Mouse (Mus musculus): ENCODE measurements around the gene Mbtps2. TPM values are rescaled to one million over a fixed set of nuclear protein-coding genes. Genes with fewer than 3 reads are reported as not detected.

Gene Mbtps2
- polyA plus RNA-seq, 1 experiment from 2014 or later = 4.5 TPM

DNA sequence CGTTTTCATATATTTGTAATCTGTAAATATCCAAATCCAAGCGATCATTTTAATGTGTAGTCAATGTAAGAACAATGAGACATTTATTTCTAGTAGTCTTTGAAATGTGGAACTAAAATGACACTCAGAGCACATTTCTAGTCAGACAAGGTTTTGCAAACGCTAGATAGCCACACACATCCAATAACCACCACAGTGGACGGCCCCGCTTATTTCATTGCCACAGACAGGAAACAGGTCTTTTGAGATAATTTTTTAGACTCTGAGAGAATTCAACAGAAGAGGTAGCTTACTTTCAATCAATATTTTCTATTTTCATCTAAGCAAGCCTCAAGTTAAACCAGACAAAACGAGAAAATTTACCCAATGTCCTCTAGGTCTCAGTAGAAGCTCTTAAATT is 2.6 kb downstream of the Mbtps2 start:
- TF ChIP-seq EP300 (IDR thresholded peaks at IDR 0.05; ENCODE audit: low read depth) = no peak
- no peak for TF ChIP-seq CTCF (IDR thresholded peaks at IDR 0.05; ENCODE audit: low read depth)
- no peaks in the 10 kb centered on the region for H3K36me3 ChIP-seq (replicated peaks; ENCODE audit: insufficient read depth, low read length)
- H3K4me1 ChIP-seq (ENCODE audit: insufficient read depth) = no peaks in the 10 kb centered on the region
- H3K4me2 ChIP-seq (ENCODE audit: low read depth, low read length) = no peak overlapping the region
- no peak overlapping the region for H3K4me3 ChIP-seq (ENCODE audit: low read depth, low read length)
- DNase-seq = no peak
- ATAC-seq = no peak
- H3K9me3 ChIP-seq (ENCODE audit: low read length) = no peaks in the 10 kb centered on the region
- WGBS (ENCODE audit: insufficient replicate concordance) = 47% methylated on average over 6 of the region's 6 CpGs
- H3K27me3 ChIP-seq (ENCODE audit: insufficient read depth, low read length) = no peaks in the 10 kb centered on the region
- H3K27ac ChIP-seq (ENCODE audit: low read depth) = no peak overlapping the region
- H3K9ac ChIP-seq (replicated peaks) = no peak overlapping the region

DNA sequence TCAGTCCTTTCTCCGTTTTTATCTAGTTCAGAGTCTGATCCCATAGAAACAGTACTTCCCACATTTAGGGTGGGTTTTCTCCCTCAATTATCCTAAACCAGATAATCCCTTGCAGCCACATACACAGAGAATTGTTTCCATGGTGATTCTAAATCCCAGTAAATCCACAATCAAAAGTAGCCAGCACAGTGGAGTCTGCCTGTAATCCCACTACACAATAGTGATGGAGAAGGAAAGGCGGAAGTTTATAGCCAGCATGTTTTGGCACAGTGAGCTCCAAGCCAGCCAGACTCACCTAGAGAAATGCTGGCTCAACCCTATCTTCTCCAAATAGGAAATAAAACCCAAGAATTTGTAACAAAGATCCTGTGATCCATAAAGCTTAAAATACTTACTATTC is 3.9 kb downstream of the Mbtps2 start:
- Histone ChIP-seq H3K9ac (replicated peaks) (no peak overlapping the region), H3K27ac (ENCODE audit: low read depth) (no peak overlapping the region), H3K27me3 (ENCODE audit: insufficient read depth, low read length) (no peaks in the 10 kb centered on the region), H3K9me3 (ENCODE audit: low read length) (no peaks in the 10 kb centered on the region), H3K4me2 (ENCODE audit: low read depth, low read length) (no peak overlapping the region), H3K4me1 (ENCODE audit: insufficient read depth) (no peaks in the 10 kb centered on the region), H3K4me3 (ENCODE audit: low read depth, low read length) (no peak overlapping the region), H3K36me3 (replicated peaks; ENCODE audit: insufficient read depth, low read length) (no peaks in the 10 kb centered on the region)
- TF ChIP-seq EP300 (IDR thresholded peaks at IDR 0.05; ENCODE audit: low read depth) = no peak
- no peak for TF ChIP-seq CTCF (IDR thresholded peaks at IDR 0.05; ENCODE audit: low read depth)
- WGBS (ENCODE audit: insufficient replicate concordance) = 62% methylated on average over 2 of the region's 2 CpGs
- no peak for DNase-seq
- no peak for ATAC-seq

DNA sequence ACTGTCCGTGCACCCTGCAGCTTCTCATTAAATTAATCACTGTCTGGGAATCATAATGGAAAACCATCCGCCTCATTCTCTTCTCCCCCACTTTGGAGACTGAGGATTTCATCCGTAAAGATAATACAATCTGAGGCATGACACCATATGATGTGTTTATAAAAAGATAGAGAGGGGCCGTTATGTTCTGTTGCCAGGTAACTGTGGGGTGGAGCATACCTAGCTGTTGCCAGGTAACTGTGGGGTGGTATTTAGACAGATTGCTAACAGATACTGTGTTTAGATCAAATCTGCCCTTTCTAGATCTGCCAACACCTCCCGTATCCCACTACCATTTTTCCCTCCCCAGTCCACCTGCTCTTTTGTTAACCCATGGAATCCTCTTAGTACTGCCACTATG is 11.5 kb downstream of the Mbtps2 start:
- 77% methylated on average over 5 of the region's 5 CpGs for WGBS (ENCODE audit: insufficient replicate concordance)
- no peak for ATAC-seq
- no peak for DNase-seq
- H3K9me3 ChIP-seq (ENCODE audit: low read length) = no peaks in the 10 kb centered on the region
- H3K9ac ChIP-seq (replicated peaks) = no peak overlapping the region
- no peaks in the 10 kb centered on the region for H3K27me3 ChIP-seq (ENCODE audit: insufficient read depth, low read length)
- no peak overlapping the region for H3K4me2 ChIP-seq (ENCODE audit: low read depth, low read length)
- no peak overlapping the region for H3K27ac ChIP-seq (ENCODE audit: low read depth)
- no peak overlapping the region for H3K4me3 ChIP-seq (ENCODE audit: low read depth, low read length)
- TF ChIP-seq EP300 (IDR thresholded peaks at IDR 0.05; ENCODE audit: low read depth) = no peak
- no peak for TF ChIP-seq CTCF (IDR thresholded peaks at IDR 0.05; ENCODE audit: low read depth)
- no peaks in the 10 kb centered on the region for H3K36me3 ChIP-seq (replicated peaks; ENCODE audit: insufficient read depth, low read length)
- no peaks in the 10 kb centered on the region for H3K4me1 ChIP-seq (ENCODE audit: insufficient read depth)

DNA sequence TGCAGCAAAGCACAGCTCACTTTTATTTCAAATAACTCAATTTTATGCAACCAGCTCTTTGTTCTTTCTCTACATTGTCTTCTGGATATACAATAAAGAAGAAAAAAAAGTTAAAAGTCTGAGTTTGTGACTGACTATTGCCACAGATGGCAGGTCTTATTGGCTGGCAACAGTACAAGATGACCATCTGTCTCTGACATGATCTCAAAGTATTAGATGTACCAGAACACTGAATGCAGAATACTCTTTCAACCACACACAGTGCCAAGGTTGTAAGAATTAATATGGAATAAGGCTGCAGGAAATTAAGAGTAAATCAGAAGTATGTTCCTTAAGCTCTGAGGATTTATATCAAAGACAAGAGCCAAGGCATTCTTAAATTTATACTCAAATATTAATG is 12.1 kb downstream of the Mbtps2 start:
- Histone ChIP-seq H3K27me3 (ENCODE audit: insufficient read depth, low read length) (no peaks in the 10 kb centered on the region), H3K9ac (replicated peaks) (no peak overlapping the region), H3K36me3 (replicated peaks; ENCODE audit: insufficient read depth, low read length) (no peaks in the 10 kb centered on the region), H3K4me1 (ENCODE audit: insufficient read depth) (no peaks in the 10 kb centered on the region), H3K4me3 (ENCODE audit: low read depth, low read length) (no peak overlapping the region), H3K9me3 (ENCODE audit: low read length) (no peaks in the 10 kb centered on the region), H3K4me2 (ENCODE audit: low read depth, low read length) (no peak overlapping the region), H3K27ac (ENCODE audit: low read depth) (no peak overlapping the region)
- no peak for DNase-seq
- ATAC-seq = no peak
- TF ChIP-seq EP300 (IDR thresholded peaks at IDR 0.05; ENCODE audit: low read depth) (no peak), CTCF (IDR thresholded peaks at IDR 0.05; ENCODE audit: low read depth) (no peak)

DNA sequence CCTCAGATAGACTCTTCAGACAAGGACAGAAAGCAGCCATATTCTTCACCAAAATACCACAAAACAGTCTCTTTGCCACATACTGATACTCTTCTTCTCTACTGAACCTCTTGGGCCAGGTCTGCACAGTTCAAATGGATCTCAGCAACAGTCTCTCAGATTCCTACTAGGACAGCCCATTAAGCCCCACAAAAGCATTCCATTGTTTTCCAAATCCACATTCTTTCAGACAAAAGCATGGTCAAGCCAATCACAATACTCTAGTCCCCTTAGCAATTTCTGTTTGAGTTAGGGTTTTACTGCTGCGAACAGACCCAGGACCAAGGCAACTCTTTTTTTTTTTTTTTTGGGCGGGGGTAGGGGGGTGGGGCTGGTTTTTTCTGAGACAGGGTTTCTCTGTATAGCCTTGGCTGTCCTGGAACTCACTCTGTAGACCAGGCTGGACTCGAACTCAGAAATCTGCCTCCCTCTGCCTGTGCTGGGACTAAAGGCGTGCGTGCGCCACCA is 19.4 kb downstream of the Mbtps2 start:
- no peaks in the 10 kb centered on the region for H3K36me3 ChIP-seq (replicated peaks; ENCODE audit: insufficient read depth, low read length)
- WGBS (ENCODE audit: insufficient replicate concordance) = 78% methylated on average over 6 of the region's 6 CpGs

DNA sequence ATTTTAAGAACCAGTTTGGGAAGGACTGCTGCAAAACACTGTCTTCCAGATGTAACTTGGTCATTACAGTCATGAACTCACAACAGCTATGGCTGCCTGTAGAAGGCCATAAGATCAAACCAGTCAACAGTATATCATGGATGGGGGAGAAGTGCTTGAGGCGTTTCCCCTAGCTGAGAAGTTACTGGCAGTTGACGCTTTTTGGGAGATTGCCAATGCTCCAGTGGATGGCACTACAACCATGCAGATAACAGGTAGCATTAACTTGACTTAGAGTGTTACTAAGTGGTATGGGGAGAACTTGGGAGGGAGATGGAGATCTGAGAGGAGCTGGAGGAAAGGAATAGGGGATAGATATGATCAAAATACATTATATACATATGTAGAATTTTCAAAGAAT is 23.8 kb downstream of the Mbtps2 start:
- no peak for TF ChIP-seq EP300 (IDR thresholded peaks at IDR 0.05; ENCODE audit: low read depth)
- no peak for TF ChIP-seq CTCF (IDR thresholded peaks at IDR 0.05; ENCODE audit: low read depth)
- no peaks in the 10 kb centered on the region for H3K27me3 ChIP-seq (ENCODE audit: insufficient read depth, low read length)
- ATAC-seq = no peak

More for the DNA sequence above, 19.4 kb downstream of the Mbtps2 start:
- TF ChIP-seq CTCF (IDR thresholded peaks at IDR 0.05; ENCODE audit: low read depth) (no peak), EP300 (IDR thresholded peaks at IDR 0.05; ENCODE audit: low read depth) (no peak)
- Histone ChIP-seq H3K4me2 (ENCODE audit: low read depth, low read length) (no peak overlapping the region), H3K4me3 (ENCODE audit: low read depth, low read length) (no peak overlapping the region), H3K9ac (replicated peaks) (no peak overlapping the region), H3K27ac (ENCODE audit: low read depth) (no peak overlapping the region), H3K4me1 (ENCODE audit: insufficient read depth) (no peaks in the 10 kb centered on the region), H3K27me3 (ENCODE audit: insufficient read depth, low read length) (no peaks in the 10 kb centered on the region), H3K9me3 (ENCODE audit: low read length) (no peaks in the 10 kb centered on the region)
- no peak for ATAC-seq
- DNase-seq = no peak

DNA sequence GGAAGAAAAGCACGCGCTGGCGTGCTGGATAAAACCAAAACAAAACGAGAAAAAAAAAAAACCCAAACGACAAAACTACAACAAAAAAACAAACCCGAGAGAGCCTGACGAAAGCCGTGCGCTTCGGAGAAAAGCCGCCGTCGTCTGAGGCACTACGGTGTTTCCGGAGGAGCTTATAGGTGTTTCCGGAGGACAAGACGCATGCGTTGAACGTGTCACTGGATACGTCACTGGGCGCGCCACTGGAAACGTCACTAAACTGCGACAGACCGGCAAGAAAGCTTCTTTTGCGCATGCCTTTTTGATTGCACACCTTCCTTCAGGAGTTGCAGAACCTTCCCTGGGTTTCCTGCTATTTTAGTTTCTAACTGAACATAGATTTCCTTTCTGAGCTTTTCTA is 29.7 kb downstream of the Mbtps2 start, which contains the start of gene Yy2:
Gene Yy2, minus strand, starts transcription at position 146 of the 400 bp plus-strand sequence.
- ATAC-seq (no peak), DNase-seq (no peak)
- Histone ChIP-seq H3K4me2 (ENCODE audit: low read depth, low read length) (no peak within 1 kb of the TSS), H3K27me3 (ENCODE audit: insufficient read depth, low read length) (no peaks in the 10 kb centered on the region), H3K9ac (replicated peaks) (no peak within 1 kb of the TSS), H3K4me3 (ENCODE audit: low read depth, low read length) (no peak within 1 kb of the TSS), H3K9me3 (ENCODE audit: low read length) (no peaks in the 10 kb centered on the region), H3K27ac (ENCODE audit: low read depth) (no peak within 1 kb of the TSS), H3K36me3 (replicated peaks; ENCODE audit: insufficient read depth, low read length) (0 out of 2 replicates have a peak, but pooled peaks cover 5% of the 10 kb centered on the region), H3K4me1 (ENCODE audit: insufficient read depth) (no peaks in the 10 kb centered on the region)
- 87% methylated on average over 26 of the region's 26 CpGs for WGBS (ENCODE audit: insufficient replicate concordance)
- TF ChIP-seq EP300 (IDR thresholded peaks at IDR 0.05; ENCODE audit: low read depth) (no peak), CTCF (IDR thresholded peaks at IDR 0.05; ENCODE audit: low read depth) (no peak)

More for the DNA sequence above, 23.8 kb downstream of the Mbtps2 start:
- no peak overlapping the region for H3K27ac ChIP-seq (ENCODE audit: low read depth)
- no peak overlapping the region for H3K9ac ChIP-seq (replicated peaks)
- no peak overlapping the region for H3K4me2 ChIP-seq (ENCODE audit: low read depth, low read length)
- no peaks in the 10 kb centered on the region for H3K9me3 ChIP-seq (ENCODE audit: low read length)
- H3K4me1 ChIP-seq (ENCODE audit: insufficient read depth) = no peaks in the 10 kb centered on the region
- WGBS (ENCODE audit: insufficient replicate concordance) = 59% methylated on average over 2 of the region's 2 CpGs
- H3K36me3 ChIP-seq (replicated peaks; ENCODE audit: insufficient read depth, low read length) = no peaks in the 10 kb centered on the region
- no peak overlapping the region for H3K4me3 ChIP-seq (ENCODE audit: low read depth, low read length)
- DNase-seq = no peak

All from liver, postnatal 0 days (tissue).